Mouse (Mus musculus) right cerebral cortex, postnatal 10 days (tissue): Measurements from ENCODE around the gene Wdr91.
A peak's percentile ranks its signal among the peaks of the same experiment; 100 is the strongest.

ENCODE experiments used
- DNase-seq, 2 experiments: peaks; one replicate each; pipeline ENCODE4 v3.0.0; 2021; ENCODE audit warnings: low spot score in 2 of 2

Wdr91 gene

DNA sequence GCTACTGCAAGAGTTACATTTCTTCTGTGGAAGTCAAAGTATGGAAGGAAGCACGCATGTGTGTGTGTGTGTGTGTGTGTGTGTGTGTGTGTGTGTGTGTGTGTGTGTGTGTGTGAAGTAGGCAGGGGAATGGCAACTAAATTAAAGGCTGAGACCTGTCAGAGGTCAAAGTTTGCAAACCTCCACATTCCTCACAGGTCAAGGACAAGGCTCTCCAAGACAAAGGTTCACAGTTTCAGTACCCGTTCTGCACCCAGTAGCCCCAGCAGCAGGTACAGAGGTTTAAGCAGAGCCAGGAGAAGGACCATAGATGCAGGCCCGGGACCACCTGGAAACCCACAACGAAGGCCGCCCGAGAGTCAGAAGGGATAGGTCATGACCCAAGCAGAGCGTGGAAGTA is 8.5 kb upstream of the Wdr91 start:
- no peak for DNase-seq

DNA sequence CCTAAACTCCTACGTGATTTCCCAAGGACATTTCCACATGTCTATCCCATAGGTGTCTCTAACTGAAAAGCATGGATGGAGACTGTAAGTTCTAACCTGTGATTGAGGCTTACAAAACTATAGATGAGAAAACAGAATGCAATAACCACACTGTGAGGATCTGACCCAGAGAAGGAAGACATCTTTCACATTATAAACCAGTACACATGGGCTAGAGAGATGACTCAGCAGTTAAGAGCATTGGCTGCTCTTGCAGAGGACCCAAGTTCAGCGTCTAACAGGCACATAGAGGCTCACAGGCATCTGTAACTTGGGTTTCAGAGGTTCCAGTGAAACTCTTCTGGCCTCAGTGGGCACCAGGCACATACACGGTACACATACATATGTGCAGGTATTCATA is 3.8 kb upstream of the Wdr91 start:
- DNase-seq: no peak

DNA sequence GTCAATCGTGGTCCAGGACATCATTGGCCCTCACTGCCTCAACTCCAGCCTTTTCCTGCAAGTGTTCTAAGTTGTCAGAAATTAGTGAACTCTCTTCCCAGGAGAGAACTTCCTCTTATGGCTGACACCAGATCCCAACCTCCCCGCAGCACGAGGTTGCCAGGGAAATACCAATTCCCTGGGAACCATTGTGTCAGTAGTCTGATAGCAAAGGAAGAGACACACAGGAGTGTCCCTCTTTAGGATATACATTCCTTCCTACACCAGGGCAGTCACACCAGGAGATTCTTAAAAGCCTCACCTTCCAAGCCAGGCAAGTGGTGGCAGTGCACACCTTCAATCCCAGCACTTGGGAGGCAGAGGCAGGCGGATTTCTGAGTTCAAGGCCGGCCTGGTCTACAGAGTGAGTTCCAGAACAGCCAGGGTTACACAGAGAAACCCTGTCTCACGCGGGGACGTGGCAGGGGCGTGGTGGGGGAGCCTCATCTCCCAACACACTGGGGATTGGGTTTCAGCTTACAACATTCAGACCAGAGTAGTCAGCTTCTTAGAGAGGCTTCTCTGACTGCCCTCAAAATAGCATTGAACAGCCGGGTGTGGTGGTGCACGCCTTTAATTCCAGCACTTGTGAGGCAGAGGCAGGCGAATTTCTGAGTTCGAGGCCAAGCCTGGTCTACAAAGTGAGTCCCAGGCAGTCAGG is 2.8 kb upstream of the Wdr91 start:
- no peak for DNase-seq

DNA sequence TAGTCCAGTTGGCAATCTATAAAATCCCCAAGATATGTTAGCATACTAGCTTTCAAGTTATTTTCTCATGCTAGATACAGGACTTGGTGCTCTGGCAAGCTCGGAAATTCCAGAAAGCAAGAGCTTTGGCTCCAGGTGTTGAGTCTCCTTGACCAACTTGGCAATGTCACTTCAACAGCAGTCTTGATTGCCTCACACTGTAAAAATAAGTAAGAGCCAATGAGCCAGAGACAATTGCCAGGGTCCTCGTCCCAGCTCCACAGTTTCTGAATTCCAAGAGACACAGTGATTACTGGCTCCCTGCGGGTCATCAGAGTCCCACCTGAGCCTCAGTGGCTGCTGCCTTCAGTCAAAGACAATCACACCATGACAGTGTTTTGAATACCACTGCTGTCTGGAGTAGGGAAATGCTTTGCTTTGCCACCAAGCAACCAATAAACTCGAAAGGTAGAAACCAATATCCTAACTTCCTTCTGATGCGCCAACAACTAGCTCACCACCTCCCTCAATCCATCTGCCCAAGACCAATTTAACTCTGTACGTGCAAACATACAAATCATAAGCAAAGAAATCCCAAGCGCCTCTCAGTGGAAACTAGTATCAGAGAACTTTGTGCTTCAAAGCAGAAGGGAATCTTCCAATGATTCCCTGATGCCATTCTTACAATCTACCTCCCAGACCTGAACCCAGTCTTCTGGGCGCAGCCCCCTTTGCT is 888 bp downstream of the Wdr91 start:
- no peak for DNase-seq

DNA sequence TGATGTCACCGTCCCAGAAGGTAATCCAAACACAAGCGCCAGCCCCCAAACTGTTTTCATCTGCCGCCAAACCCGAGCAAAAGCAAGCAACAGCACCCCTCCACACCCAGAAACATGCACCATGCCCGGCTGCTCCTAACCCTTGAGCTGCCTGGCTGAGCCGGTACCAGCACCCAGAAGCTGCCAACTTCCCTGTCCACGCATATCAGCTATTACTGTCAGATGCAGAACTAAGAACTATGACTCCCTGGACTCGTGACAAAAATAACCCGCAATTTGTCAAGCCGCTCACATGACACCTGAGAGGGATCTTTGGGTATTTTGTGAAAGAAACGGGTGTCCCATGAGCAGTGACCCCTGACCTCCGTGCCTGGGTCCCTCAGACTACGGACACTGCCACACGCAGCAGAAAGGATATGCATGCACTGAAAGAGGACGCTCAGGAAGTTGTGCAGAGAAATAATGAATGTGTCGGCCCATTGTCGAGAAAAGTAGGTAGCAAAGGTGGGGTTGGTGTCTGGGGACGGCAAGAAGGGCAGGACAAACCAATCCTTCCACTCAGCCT is 2.9 kb downstream of the Wdr91 start:
- no peak for DNase-seq

DNA sequence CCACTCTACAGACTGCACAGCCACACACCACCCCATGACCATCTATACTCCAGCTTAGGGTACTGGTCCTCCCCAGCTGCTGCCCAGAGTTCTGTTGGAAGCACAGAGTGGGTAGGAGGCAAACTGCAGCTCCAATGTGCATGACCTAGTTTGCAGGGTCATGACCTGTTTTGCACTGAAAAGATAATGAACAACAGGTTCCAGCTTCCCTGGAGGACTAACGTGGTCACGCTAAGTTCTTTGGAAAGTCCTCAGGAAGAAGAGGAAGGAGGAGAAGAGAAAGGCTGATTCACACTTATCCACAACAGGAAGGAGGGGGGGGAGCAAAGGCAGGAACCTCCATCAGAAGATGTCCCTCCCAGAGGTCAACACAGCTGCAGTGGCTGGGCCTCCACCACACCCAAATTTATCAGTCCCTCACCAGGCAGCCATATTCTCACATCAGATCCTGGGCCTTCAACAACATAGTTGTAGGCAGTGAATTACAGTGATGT is 3.5 kb downstream of the Wdr91 start:
- DNase-seq: no peak

DNA sequence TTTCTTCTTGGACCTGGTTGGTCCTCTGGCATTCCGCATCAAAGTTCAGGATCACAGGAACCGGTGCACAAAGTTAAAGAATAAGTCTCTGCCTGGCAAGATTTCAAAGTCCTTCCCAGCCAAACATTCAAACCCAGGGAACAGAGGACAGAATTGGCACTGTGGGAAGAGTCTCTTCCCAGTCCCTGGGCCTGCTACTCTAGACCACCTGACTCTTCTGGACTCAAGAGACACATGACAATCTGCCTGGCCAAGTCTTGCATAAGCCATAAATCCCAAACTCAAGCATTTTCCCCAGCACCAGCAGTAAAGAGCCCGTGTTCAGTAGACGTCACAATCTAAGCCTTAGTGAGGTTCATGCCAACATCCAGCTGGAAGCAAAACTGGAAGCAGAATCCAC is 4.0 kb downstream of the Wdr91 start:
- DNase-seq: peak; percentile 35 to 50

DNA sequence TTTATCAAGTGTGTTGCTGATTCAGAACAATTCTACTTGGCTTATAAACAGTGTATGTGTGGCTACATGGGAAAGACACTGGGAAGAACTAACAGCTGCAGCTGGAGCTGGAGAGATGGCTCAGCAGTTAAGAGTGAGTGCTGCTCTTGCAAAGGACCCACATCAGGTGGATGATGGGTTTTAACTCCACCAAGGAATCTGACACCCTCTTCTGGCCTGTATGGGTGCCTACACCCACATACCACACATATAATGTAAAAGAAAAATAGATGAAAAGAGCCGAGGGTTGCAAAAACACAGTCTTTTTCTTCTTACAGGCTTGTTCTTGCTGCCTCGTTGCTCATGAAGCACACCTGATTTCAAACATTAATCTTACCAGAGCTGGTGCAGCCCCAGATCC is 4.6 kb downstream of the Wdr91 start:
- no peak for DNase-seq

DNA sequence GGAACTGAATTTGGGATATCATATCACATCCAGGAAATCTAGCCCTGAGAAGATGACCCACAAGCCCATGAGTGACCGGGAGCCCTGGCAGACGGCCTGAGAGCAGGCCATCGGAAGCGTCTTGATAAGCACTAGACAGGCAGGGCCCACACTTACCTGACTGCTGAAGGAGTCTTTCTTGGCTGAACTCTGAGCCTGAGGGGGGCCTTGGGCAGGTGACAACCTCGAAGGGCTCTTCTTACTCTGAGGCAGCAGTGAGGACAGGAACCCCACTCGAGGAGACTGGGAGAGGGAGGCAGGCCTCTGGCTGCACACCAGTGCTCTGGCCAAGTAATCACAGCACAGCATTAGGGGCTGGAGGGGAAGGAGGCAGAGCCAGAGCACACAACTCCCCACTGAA is 6.3 kb downstream of the Wdr91 start:
- no peak for DNase-seq

DNA sequence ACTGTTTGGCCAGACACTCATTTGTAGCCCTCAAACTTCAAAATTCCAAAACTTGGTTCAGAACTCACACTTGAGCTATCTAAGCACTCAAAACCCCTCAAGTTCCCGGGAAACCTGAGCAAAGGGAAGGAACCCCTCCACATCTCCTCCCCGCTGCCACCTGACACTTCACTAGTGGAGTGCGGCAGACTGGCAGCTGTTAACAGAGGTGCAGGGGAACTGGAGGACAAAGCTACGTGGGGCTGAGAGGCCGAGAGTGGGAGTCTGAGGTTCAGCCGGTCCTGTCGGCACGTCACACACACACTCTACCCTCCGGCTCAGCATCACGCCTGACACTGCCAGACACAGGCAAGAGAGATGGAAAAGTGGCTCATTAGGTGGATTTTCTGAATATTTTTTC is 6.8 kb downstream of the Wdr91 start:
- no peak for DNase-seq

DNA sequence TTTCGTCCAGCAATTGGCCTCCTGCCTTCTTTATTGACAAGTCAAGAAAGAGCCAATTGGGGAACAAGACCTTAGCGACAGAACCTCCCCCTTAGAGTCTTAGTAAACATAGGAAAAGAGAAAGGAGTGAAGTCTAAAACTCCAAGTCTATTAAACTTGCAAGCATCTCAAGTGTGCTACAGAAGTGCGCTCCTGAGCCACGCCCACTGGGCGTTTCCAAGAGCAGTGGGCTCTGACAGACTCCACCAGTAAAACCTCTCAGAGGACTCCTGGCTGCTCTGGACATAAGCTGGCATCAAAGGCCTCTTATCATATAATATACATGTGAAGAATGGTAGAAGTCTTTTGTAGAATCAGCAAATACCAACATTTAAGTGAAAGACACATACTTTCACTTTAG is 7.2 kb downstream of the Wdr91 start:
- DNase-seq: no peak

DNA sequence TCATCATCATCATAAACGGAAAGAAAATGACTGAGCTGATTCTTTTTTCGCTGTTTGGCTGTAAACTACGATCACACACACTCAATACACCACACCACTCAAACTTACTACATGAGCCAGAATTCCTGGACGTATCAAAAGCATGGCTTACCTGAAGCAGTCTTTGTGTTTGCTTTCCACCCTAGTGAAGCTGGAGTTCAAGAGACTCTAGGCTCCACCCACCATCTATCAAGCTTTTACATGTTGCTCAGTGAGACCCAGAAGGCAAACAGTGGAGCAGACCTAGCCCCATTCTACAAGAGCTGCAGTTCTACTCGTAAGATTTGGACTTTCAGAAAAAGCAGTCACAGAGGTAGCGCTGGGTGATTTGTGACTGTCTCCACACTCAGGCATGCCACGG is 8.1 kb downstream of the Wdr91 start:
- no peak for DNase-seq

DNA sequence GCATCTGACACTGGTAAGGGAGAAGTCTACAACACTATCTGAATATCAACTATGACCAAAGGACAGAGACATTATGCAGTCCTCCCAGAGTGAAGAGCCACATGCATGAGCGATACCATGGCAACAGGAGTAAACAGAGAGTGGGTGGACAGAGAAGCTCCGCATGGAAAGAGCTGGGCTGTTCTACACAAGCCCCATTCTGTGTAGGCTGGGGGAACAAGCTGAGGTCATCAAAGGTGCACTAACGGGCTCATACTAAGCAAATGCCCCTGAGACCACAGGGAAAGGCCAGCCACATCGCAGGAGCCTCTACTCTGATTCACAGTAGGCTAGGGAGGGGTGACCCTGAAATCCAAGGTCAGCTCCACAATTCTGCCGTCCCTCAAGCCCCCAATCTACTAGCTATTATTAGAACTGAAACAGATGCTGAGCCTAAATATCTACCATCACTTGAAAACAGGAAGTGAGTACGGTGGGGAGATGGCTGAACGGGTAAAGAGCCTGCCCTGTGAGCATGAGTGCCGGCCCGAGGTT is 8.7 kb downstream of the Wdr91 start:
- no peak for DNase-seq

DNA sequence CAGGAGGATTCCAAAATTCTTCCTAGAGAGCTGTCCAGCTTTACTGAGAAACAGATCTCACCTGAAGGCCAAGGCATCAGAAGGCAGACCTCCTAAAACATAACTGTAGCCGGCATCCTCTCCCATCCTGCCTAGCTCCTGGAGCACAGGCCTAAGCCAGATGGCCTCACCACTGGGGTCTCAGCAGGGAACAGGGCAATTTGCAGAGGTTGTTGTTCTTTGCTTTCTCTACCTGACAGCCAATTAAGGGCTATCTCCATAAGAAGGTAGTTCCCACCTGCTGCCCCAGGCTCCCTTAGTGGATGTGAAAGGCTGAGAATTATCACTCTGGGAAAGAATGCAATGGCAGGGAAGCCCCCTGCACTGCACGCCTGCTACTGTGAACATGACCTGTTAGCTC is 9.7 kb downstream of the Wdr91 start:
- no peak for DNase-seq

DNA sequence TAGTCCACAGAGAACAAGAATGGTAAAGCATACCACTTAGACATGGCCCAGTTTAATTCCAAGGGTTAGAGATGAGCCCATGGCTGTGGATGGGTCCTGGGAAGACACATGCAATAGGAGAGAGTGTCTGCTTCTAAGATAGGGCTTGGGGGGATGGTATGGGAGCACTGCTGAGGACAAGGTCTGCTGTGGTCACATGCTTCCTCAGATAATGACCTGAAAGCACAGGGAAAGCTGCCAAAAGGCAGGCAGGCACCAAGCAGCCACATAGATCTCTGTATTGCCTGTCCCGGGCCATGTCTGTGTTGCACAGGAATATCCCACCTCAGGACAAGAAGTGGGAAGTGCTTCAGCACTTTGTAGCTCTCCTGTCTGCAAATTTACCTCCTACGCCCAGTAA is 11.5 kb downstream of the Wdr91 start:
- DNase-seq: no peak

DNA sequence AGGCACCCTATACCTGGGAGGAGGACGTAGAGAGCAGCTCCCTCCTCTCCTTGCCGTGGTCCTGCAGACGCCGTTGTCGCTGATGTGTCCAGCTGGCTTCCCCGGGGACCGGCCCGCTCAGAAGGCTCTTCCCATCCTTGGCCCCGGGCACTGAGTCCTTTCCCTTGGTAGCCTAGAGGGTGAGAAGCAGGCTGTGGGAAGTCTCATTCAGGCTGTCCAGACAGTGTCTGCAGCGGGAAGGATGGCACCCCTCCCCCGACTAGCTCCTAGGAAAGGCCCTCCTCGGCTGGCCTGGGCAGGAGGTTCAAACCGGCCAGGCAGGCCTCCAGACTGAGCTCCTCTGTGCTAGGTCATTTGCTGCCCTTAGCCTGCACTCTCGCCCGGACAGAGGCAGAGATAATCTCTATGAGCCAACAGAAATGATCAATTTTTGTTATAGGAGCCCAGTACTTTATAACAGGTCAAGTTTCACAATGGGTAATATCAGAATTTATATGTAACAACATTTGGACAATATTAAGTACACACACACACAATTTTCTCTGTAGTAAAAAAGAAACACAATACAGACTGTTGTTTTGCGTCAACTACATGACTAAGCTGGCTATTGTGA is 14.4 kb downstream of the Wdr91 start:
- DNase-seq: no peak

DNA sequence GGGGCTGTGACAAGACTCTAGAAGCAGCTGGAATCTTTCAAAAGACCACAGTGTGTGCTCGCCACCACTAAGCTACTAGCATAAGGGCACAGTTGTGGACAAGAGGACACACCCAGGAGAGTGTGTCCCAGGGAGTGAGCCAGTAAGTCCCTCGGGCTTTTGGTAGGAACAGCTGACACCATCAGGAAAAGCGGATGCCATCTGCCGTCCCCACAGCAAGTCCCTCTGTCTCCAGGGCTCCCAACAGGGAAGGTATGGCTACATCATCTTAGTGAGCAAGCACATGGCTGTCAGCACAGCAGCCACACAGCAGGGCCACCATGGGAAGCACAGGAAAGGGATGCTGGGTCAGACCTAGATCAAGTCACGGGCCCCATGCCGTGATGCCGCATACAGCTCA is 15.1 kb downstream of the Wdr91 start:
- DNase-seq: no peak

DNA sequence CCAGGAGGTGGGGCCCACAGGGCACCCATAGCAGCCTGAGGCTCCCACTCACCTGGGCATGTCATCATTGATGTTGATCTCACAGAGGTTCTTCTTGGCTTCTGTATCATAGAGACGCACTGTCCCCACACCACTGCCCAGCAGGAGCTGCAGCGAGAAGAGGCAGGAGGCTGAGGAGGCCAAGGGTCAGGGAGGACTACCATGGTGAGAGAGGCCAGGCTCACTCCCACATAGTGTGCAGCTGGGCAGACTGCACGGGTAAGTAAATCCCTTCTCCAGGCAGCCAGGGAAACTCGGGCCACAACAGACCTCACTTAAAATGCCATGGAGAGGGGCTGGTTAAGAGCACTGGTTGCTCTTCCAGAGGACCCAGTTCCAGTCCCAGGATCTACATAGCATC is 21.5 kb downstream of the Wdr91 start:
- DNase-seq: no peak

DNA sequence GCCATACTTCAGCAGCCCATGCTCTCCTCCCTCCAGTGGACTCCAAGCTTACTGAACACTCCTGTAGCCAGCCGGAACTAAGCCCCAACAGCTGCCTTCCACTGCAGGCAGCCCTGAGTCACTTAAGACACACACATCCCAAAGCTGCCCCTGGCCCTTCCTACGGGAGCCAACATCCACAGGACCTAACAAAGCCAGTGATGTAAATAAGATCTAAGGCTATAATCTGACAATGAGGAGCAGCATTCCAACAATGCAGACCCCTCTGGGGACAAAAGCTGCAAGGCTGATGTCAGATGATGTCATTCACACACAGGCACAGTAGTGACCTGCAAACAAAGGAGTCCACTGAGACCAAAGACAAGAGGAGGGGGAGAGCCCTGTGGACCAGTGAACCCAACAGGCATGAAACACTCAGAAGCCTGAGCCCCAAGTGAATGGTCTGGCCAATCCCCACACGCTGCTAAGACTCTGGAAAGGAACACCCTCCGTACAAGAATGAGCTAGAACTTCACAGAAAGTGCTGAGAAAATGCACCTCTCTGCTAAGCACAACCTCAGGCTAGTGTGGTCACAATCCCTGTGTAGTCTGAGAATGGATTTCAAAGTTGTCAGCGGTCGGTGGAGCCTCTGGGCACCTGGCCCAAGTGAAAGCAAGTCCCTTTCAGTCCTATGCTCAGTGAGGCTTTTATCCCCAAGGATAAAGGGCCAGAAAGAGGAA is 23.4 kb downstream of the Wdr91 start:
- DNase-seq: no peak

DNA sequence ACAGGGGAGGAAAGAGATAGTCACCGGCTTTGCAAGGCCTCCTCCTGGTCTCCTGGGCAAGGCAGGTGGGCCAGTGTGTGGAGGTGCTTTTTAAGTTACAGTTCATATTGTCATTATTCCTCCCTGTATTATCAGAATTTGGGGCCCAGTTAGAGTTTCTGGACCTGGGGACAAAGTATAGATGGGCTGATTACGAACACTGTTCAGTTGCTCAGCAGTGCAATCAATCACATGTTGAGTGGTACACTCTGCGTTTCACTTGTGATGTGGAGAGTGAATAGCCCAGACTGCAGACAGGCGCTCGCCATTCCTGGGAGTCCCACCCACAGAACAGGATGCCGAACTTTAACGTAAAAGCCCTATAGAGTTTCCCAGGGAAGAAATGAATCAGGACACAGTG is 26.0 kb downstream of the Wdr91 start:
- no peak for DNase-seq

DNA sequence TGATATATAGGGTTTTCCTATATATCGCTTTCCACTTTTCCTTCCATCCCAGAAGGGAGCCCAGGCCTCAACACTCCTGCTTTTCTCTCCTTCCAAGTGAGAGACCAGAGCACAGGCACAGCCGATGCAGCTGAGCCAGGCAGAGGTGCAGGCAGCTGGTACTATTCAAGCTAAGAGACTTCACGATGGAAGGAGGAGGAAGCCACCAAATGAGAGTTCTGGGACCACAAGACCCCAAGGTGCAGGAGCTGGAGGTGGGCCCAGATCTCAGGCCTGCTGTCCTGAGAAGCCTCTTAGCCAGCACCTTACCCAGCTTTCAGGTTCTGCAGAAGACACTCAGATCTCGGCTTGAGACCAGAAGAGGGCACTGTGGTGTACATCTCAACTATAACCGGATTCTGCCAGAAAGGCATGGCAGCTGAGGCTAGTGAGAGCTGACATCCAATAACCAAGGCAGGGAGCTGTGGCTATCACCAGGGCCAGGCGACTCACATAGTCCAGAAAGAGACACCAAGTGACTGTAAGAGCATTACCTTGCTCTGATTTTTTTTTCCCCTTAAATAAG is 30.7 kb downstream of the Wdr91 start:
- DNase-seq: peak; percentile 66 to 76
